Mouse (Mus musculus): ENCODE measurements around the gene Nlrp6. TPM values are rescaled to one million over a fixed set of nuclear protein-coding genes. Genes with fewer than 3 reads are reported as not detected.

The Nlrp6 gene
- polyA plus RNA-seq, 1 experiment, result not detected

DNA sequence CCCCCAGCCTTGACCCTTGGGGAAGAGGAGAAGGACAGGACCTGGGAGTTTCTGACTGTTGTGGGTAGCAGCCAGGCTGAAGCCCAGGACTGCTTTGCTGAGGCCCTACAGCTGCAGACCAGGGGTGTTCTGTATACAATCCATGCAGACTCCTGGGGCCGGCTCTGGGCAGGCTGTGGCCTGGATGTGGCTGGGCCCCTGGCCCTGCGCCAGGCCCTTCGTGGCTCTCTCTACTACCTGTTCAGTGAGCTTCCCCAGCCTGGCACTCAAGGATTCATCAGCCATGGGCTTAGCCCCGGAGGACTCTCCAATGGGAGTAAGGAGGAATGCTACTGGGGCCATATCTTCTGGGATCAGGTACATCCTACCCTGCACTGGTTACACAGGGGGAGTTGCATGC is 22.7 kb downstream of the Nlrp6 start:
- H3K27ac ChIP-seq (ENCODE audit: insufficient read depth, low read length), result no peak overlapping the region
- TF ChIP-seq POLR2A (IDR thresholded peaks at IDR 0.05; ENCODE audit: insufficient read depth, low read length), result no peak
- no peak for TF ChIP-seq CTCF (IDR thresholded peaks at IDR 0.05; ENCODE audit: low read depth, low read length)
- TF ChIP-seq EP300 (IDR thresholded peaks at IDR 0.05; ENCODE audit: insufficient read depth, low read depth, low read length), result no peak
- no peak overlapping the region for H3K4me3 ChIP-seq (ENCODE audit: low read depth, low read length)
- no peaks in the 10 kb centered on the region for H3K27me3 ChIP-seq (ENCODE audit: control insufficient read depth, insufficient read depth, low read length, poor library complexity, severe bottlenecking)
- H3K36me3 ChIP-seq (ENCODE audit: control insufficient read depth, insufficient read depth, low read length, poor library complexity, severe bottlenecking), result peaks cover 1% of the 10 kb centered on the region; the same call in 1 of the 2 replicates
- H3K9ac ChIP-seq (ENCODE audit: low read depth, poor library complexity, severe bottlenecking), result no peak overlapping the region
- peaks cover 2% of the 10 kb centered on the region for H3K4me1 ChIP-seq (ENCODE audit: control insufficient read depth, insufficient read depth, low read length)
- H3K9me3 ChIP-seq (replicated peaks; ENCODE audit: control insufficient read depth, insufficient read depth, low read length, poor library complexity, severe bottlenecking), result no peaks in the 10 kb centered on the region

GRCm38 (mm10) chr7:140944236-140944635 is 23.5 kb downstream of the Nlrp6 start:
- Histone ChIP-seq H3K4me3 (ENCODE audit: low read depth, low read length) (no peak overlapping the region), H3K4me1 (ENCODE audit: control insufficient read depth, insufficient read depth, low read length) (peaks cover 2% of the 10 kb centered on the region), H3K27me3 (ENCODE audit: control insufficient read depth, insufficient read depth, low read length, poor library complexity, severe bottlenecking) (no peaks in the 10 kb centered on the region), H3K9ac (ENCODE audit: low read depth, poor library complexity, severe bottlenecking) (no peak overlapping the region), H3K27ac (ENCODE audit: insufficient read depth, low read length) (no peak overlapping the region), H3K36me3 (ENCODE audit: control insufficient read depth, insufficient read depth, low read length, poor library complexity, severe bottlenecking) (peaks cover 10% of the 10 kb centered on the region), H3K9me3 (replicated peaks; ENCODE audit: control insufficient read depth, insufficient read depth, low read length, poor library complexity, severe bottlenecking) (no peaks in the 10 kb centered on the region)
- TF ChIP-seq CTCF (IDR thresholded peaks at IDR 0.05; ENCODE audit: low read depth, low read length) (no peak), POLR2A (IDR thresholded peaks at IDR 0.05; ENCODE audit: insufficient read depth, low read length) (no peak), EP300 (IDR thresholded peaks at IDR 0.05; ENCODE audit: insufficient read depth, low read depth, low read length) (no peak)

DNA sequence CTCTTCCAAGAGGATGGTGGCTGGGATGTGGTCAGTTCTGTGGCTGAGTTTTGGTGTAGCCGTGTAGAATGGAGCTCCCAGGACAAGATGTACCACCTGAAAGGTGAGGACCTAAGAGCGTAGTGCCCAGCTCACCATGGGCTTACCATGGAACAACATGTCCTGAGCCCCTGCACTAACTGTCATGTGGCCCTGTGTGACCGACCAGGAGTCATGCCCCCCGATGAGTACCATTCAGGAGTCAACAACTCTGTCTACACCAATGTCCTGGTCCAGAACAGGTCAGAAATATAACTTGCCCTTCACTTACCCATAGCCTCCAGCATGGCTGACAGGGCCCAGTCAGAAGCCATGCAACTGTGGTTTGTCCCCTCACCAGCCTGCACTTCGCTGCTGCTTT is 24.5 kb downstream of the Nlrp6 start:
- no peaks in the 10 kb centered on the region for H3K9me3 ChIP-seq (replicated peaks; ENCODE audit: control insufficient read depth, insufficient read depth, low read length, poor library complexity, severe bottlenecking)
- no peaks in the 10 kb centered on the region for H3K4me1 ChIP-seq (ENCODE audit: control insufficient read depth, insufficient read depth, low read length)
- peaks cover 18% of the 10 kb centered on the region for H3K36me3 ChIP-seq (ENCODE audit: control insufficient read depth, insufficient read depth, low read length, poor library complexity, severe bottlenecking)
- H3K27ac ChIP-seq (ENCODE audit: insufficient read depth, low read length), result no peak overlapping the region
- no peak for TF ChIP-seq CTCF (IDR thresholded peaks at IDR 0.05; ENCODE audit: low read depth, low read length)
- no peak for TF ChIP-seq POLR2A (IDR thresholded peaks at IDR 0.05; ENCODE audit: insufficient read depth, low read length)
- no peak for TF ChIP-seq EP300 (IDR thresholded peaks at IDR 0.05; ENCODE audit: insufficient read depth, low read depth, low read length)
- H3K9ac ChIP-seq (ENCODE audit: low read depth, poor library complexity, severe bottlenecking), result no peak overlapping the region
- no peak overlapping the region for H3K4me3 ChIP-seq (ENCODE audit: low read depth, low read length)
- H3K27me3 ChIP-seq (ENCODE audit: control insufficient read depth, insufficient read depth, low read length, poor library complexity, severe bottlenecking), result no peaks in the 10 kb centered on the region

GRCm38 (mm10) chr7:140946311-140946710 is 25.6 kb downstream of the Nlrp6 start:
- Histone ChIP-seq H3K9me3 (replicated peaks; ENCODE audit: control insufficient read depth, insufficient read depth, low read length, poor library complexity, severe bottlenecking) (no peaks in the 10 kb centered on the region), H3K27ac (ENCODE audit: insufficient read depth, low read length) (no peak overlapping the region), H3K36me3 (ENCODE audit: control insufficient read depth, insufficient read depth, low read length, poor library complexity, severe bottlenecking) (peaks cover 18% of the 10 kb centered on the region), H3K9ac (ENCODE audit: low read depth, poor library complexity, severe bottlenecking) (no peak overlapping the region), H3K27me3 (ENCODE audit: control insufficient read depth, insufficient read depth, low read length, poor library complexity, severe bottlenecking) (no peaks in the 10 kb centered on the region), H3K4me1 (ENCODE audit: control insufficient read depth, insufficient read depth, low read length) (no peaks in the 10 kb centered on the region), H3K4me3 (ENCODE audit: low read depth, low read length) (no peak overlapping the region)
- TF ChIP-seq POLR2A (IDR thresholded peaks at IDR 0.05; ENCODE audit: insufficient read depth, low read length) (no peak), CTCF (IDR thresholded peaks at IDR 0.05; ENCODE audit: low read depth, low read length) (no peak), EP300 (IDR thresholded peaks at IDR 0.05; ENCODE audit: insufficient read depth, low read depth, low read length) (no peak)

DNA sequence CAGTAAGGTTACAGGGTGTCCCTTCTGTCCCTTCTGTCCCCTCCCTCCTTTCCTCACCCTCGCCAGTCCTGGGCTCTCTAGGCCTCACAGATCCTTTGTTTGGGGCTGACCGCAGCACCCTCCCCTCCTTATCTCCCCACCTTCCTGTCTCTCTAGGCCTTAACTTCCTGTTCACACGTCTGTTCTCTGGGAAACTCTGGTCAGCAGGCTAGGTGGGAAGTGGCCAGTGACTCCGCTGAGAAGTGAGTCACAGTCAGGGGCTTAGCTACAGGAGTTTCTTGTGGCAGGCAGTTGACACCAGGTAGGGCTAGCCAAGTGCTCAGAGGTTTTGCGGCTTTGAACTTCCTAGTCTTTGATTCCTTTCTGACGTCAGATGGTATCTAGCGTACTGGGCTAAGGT is 26.3 kb downstream of the Nlrp6 start:
- H3K36me3 ChIP-seq (ENCODE audit: control insufficient read depth, insufficient read depth, low read length, poor library complexity, severe bottlenecking), result peaks cover 18% of the 10 kb centered on the region
- no peaks in the 10 kb centered on the region for H3K27me3 ChIP-seq (ENCODE audit: control insufficient read depth, insufficient read depth, low read length, poor library complexity, severe bottlenecking)
- H3K4me3 ChIP-seq (ENCODE audit: low read depth, low read length), result no peak overlapping the region
- H3K4me1 ChIP-seq (ENCODE audit: control insufficient read depth, insufficient read depth, low read length), result no peaks in the 10 kb centered on the region
- H3K27ac ChIP-seq (ENCODE audit: insufficient read depth, low read length), result no peak overlapping the region
- no peak overlapping the region for H3K9ac ChIP-seq (ENCODE audit: low read depth, poor library complexity, severe bottlenecking)
- H3K9me3 ChIP-seq (replicated peaks; ENCODE audit: control insufficient read depth, insufficient read depth, low read length, poor library complexity, severe bottlenecking), result no peaks in the 10 kb centered on the region
- no peak for TF ChIP-seq EP300 (IDR thresholded peaks at IDR 0.05; ENCODE audit: insufficient read depth, low read depth, low read length)
- TF ChIP-seq POLR2A (IDR thresholded peaks at IDR 0.05; ENCODE audit: insufficient read depth, low read length), result no peak

- Histone ChIP-seq H3K27ac (ENCODE audit: insufficient read depth, low read length) (no peak overlapping the region), H3K27me3 (ENCODE audit: control insufficient read depth, insufficient read depth, low read length, poor library complexity, severe bottlenecking) (no peaks in the 10 kb centered on the region), H3K4me3 (ENCODE audit: low read depth, low read length) (no peak overlapping the region), H3K4me1 (ENCODE audit: control insufficient read depth, insufficient read depth, low read length) (peaks cover 5% of the 10 kb centered on the region), H3K9me3 (replicated peaks; ENCODE audit: control insufficient read depth, insufficient read depth, low read length, poor library complexity, severe bottlenecking) (no peaks in the 10 kb centered on the region), H3K9ac (ENCODE audit: low read depth, poor library complexity, severe bottlenecking) (no peak overlapping the region), H3K36me3 (ENCODE audit: control insufficient read depth, insufficient read depth, low read length, poor library complexity, severe bottlenecking) (peaks cover 24% of the 10 kb centered on the region)
- TF ChIP-seq CTCF (IDR thresholded peaks at IDR 0.05; ENCODE audit: low read depth, low read length), result no peak
- no peak for TF ChIP-seq EP300 (IDR thresholded peaks at IDR 0.05; ENCODE audit: insufficient read depth, low read depth, low read length)
- no peak for TF ChIP-seq POLR2A (IDR thresholded peaks at IDR 0.05; ENCODE audit: insufficient read depth, low read length)
Observed at GRCm38 (mm10) chr7:140948161-140948560, 27.5 kb downstream of the Nlrp6 start.
